Mouse (Mus musculus): Measurements from ENCODE around the gene Tpk1.

The Tpk1 gene

DNA sequence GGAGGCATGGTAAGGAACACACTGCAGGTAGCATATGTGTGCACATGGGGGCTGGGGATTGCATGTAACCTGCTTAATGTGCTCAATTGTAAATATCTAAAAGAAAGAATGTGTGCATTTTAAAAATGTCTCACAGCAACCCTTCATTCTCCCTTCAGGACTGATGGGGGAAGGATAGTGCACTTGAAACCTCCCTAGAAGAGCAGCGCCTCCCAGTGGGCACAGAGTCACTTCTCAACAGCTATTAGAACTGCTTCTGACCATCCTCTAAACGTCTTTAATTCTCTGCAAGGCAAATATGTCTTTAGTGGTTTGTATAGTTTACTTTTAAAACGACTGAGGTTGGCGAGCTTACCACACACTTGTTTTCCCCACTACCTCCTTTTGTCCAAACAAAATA is 241.1 kb downstream of the Tpk1 start:
- DNase-seq, result peak in 1 of 2 experiments; percentile 18

DNA sequence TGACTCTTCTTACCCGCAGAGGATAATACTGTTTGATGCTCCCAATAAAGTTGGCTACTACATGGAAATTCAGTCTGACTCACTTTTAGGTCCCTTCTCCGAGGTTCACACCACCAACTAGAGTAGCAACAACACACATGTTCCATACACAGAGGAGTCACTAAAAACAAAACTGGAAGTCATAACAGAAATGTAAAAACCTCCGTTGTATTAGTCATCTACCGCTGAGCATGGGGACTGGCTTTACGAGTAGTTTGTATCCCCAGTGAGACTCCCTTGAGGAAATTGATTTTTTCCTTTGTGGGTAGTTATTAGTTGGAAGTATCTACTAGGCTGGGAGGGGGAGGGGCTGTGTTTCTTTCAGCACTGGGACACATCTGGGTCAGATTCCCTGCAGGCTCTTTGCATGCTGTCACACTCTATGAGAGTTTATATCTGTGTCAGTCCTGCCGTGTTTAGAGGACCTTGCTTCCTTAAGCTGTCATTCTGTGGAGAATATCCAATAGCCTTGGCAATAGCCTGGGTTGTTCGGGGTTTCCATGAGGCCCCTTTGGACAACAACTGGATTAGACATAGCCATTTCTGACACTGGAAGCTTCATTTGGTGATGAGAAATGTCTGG is 245.6 kb downstream of the Tpk1 start:
- DNase-seq, result no peak

DNA sequence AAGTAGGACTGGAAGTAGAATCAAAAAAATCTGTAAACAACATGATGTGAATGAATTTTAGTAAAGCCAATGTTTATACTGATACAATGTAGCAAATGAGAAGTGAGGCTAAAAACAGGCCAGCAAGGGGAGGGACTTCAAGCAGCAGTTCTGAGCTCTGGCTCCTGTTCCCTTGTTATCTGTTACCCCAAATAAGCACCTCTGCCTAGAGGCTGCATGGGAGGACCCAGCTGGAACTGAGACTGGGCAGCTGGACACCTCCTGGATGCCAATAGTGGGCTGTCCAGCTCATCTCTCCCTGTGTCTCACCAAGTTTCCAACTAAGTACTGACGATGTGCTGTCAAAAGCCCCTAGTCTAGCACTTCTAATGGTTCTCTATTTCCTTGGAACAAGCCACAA is 257.1 kb downstream of the Tpk1 start:
- no peak for DNase-seq

DNA sequence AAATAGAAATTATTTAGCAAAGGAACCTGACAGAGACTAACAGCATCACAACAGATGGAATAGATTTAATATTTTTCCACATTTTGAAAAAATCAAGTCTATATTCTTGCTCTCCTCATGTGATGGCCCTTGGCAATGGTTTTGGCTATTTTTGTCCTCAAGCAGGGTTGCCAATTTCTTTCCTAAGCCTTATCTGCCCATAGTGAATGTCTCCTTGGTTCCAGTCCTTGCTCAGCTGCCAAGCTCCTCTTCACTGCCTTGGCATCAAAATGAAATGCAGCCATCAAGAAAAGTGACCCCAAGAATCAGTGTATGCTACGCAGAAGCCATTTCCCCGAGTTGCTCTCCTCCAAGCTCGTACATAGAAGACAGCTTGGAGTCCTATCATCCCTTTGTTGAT is 263.0 kb downstream of the Tpk1 start:
- peak; percentile 53 to 58 for DNase-seq

DNA sequence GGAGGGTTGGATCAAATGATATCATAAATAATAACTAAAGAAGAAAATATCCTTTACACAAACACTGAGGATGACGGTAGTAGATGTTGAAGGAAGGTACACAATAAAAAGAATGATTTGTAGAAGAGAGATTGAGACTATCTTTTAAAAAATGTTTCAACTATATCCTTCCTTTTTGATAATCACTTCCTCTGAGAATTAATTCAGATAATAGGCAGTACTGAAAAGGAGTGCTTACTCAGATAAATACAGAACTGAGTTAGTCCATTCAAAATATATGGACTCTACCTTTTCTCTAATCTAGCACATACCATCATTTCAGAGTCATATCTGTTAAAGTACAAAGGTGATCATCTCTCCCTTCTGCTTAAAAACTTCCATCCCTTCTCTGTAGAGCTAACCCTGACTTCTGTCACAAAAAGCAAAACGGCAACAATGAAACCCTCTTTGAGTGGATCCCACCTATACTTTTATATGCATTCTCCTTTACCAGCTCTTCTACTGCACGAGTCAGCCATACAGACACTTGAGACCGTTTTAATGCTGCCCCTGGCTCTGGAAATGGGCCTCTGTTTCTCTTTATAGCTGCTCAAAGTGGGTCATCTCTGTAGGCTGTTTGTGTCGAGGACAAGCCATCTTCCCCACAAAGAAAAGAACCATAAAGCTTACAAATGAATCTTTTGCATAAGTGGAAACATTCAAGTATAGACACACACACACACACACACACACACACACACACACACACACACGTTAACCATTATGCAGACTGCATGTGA is 263.7 kb downstream of the Tpk1 start:
- DNase-seq, result peak in 1 of 2 experiments; percentile 24

DNA sequence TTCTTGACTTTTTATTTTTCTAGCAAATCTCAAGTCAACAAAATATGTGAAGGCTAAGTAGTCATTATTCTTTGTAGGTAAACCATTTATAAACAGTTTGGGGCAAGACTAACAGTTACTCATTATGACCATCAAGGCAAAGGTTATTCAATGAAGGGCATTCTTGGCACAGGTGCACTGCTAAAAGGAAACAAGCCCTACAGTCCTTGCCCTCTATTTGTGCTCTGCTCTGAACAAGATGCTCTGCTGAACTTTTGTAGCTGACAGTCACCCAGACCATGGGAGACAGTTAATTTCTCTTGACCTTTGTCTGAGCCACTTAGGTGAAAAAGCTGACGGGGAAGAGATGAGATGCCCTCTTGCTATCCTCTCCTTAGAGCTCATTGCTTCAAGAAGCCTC is 269.7 kb downstream of the Tpk1 start:
- no peak for DNase-seq

DNA sequence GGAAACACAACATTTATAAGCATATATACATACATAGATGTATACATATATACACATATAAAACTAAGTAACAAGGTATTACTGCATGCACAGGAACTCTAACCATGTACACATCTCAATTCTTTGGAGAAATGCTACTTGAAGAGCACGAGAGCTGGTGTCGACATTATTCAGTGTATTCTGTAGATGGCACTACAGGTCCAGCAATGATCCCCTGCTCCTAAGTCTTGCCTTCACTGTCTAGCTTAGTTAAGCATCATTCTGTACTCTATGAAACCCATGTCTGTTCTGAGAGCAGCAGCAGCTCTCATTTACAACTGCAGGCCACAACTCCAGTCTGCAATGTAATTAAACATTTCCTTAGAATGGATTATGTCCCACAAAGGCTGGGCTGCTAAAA is 270.5 kb downstream of the Tpk1 start:
- DNase-seq, result peak; percentile 53 to 58

DNA sequence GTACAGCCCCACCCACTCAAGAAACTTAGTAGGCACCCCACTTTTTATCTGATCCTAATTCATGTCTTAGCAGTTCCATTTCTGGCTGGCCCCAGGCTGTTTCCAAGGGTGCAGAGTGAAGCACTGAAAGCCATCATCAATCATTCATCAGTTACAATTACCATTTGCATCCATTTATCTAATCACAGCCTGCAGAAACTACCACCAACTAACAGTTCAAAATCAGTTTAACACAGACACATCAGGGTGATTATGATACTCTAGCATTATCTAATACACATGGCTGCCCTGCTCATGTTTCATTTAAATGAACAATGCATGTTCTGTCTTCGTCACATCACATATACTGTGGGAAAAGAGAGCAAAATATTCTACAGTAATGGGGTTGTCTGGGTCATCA is 274.7 kb downstream of the Tpk1 start:
- DNase-seq, result no peak

DNA sequence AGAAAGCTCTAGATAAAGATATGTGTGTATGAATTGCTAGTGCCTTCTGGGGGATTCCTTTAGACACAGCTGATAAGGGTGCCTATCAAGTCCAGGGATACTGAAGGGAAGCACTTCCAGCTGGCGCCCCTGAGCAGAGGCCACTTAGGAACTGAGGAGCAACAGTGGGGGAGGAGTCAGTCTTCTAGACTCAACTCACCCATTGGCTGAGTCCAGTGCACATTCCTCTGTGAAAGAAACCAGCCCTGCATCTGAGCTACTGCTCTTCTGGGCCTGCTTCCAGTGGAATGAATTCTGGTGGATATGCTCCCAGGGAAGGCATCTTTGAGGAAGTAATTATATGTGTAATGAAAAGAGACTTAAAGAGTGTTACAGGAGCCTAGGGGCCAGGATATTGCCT is 278.8 kb downstream of the Tpk1 start:
- DNase-seq, result no peak

DNA sequence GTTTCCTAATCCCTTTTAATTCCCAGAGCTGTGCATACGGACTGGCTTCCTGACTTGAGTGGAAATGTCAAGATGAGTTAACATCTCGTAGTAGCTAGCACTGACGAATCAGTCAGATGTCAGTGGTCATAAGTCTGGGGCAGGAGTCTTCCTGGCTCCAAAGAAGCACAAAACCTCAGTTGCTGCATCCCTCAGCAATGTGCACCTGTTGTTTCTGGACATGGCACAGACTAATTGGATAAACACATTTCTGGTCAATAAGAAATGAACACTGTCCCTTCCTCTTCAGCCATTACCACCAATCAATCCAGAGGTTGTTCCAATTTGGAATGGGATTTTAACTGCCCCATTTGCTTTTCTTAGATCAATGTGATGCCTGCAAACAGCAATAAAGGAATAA is 281.2 kb downstream of the Tpk1 start:
- no peak for DNase-seq

DNA sequence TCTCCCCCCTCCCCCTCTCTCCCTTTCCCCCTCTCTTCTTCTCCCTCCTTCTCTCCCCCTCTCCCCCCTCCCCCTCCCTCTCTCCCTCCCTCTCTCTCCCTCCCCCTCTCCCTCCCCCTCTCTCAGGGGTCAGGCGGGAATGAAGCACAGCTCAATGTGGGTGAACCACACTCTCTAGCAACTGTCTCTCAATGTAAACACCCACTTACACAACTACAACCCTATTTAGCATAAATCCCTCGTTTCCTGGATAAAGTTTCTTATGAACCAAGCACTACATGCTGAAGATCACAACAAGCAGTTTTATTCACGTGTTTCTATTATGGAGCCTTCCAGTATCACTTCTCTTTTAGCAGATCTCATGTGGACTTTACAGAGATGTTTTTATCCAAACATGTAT is 281.8 kb downstream of the Tpk1 start:
- no peak for DNase-seq

DNA sequence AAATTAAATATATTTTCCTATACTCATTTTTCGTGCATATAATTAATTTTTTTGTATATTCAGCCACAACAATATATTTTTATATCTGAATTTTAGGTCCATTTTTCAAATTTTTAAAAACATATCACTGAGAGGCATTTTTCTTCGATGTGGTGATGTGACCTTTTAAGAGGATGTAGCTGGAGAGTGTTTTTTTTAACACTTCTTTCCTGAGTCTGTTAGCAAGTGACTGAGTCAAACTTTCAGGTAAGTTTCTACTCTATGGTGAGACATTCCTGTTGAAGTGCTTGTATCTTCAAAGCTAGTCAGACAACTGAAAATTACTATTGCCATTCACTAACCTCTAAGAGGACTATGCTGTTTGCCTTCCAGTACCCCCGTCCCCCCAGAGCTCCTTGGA is 283.3 kb downstream of the Tpk1 start:
- no peak for DNase-seq

DNA sequence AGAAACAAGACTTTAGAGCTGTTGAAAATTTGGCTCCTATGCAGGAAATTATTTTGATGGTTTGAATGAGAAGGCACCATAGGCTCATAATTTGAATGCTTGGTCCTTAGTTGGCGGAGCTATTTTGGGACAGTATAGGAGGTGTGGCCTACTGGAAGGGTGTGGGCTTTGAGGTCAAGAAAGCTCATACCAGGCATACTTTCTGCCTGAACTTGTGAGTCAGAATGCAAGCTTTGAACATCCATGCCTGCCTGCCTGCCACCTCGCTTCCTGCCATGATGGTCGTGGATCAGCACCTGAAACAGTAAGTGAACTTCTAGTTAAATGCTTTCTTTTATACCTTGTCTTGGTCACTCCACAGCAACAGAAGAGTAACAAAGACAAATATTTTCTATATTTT is 283.8 kb downstream of the Tpk1 start:
- DNase-seq, result no peak

DNA sequence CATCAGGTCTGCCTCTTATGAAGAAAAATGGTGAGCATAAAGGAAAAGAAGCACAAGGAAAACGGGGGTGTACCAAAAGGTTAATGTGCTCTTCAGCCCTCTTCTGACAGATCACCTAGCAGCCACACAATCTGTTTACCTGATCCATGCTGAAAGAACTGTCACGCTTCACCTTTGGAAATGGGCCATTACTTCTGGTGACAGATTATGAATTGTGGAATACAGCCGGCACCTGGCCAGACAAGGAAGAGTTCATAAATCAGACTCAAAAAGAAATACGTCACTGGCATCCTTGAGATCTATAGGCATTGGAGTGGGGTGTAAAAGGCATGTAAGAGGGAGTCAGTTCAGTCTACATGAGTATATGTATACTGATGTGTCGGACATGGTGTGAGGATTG is 292.9 kb downstream of the Tpk1 start:
- peak; percentile 44 to 50 for DNase-seq

DNA sequence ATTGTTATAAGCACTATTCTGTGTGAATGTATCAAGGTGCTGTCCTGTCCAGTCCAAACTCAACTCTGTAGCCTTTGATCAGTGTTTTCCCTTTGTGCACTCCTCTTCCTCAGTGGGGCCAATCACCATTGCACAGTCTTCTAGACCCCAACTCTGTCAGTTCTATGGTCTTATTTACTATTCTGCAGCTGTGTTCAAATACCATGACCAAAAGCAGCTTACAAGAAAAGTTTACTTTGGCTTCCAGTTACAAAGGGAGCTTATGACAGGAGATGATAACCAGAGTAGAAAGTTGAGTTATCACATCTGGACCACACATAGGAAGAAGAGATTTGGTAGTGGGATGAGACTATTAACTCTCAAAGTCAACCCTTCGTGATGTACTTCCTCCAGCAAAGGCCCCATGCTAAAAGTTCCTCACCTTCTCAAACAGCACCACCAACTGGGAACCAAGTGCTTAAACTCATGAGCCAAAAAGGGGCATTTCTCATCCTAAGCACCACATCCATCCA is 298.6 kb downstream of the Tpk1 start:
- no peak for DNase-seq

DNA sequence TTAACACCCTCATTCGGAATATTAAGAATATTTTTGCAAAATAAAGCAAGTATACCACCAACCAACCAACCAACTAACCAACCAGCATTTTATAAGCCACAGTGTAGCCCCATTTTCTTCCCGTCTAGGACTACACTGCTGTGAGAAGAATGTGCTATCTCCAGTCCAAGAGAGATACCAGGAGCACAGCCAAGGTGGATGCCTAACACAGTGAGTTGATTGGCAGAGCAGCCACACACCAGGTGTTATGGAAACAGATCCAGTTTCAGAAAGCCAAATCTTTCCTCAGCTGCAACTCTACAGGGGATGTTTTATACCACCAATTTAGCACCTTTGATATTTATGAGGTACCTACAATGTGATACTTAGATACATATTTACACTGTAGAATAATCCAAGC is 299.1 kb downstream of the Tpk1 start:
- DNase-seq, result peak; percentile 64 to 81

DNA sequence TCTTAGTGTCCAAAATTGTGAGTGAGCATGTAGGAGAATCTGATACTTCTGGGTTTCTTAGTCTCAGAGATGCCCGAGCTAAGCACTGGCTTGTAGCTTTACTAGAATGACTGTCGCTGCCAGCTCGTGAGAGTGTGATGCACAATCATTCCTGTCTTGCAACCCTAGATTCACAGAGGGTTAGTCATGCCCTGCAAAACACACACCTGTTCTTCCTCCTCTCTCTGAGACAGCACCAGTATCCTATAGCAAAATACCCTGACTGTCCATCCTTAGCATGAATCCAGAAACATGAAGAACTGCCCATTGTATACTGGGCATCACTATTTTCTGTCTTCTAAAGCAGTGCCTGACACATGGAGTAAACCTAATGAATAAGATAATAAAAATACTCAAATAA is 302.2 kb downstream of the Tpk1 start:
- DNase-seq, result no peak

DNA sequence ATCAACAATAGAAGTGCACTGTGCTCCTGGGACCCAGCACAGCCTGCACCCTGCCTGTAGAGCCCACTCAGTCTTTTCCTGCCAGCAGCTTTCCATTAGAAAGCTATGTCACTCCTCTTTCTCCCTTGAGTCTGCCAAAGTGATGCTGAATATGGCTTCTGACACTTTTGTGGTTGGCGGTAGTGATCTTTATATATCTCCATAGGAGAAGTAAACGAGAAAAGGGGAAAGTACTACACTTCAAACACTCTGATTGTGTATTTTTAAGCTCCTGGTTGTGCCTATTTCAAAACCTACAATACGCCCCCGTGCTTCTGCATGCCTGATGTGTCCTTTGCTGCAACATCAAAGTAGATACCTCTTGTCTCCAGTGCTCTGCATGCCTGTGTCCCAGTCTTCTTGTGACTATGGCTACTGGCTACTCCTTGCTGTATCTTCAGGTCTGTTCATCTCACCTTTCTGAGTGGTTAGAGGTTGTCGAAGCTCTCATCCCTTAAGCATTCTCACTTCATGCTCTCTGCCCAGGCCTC is 302.7 kb downstream of the Tpk1 start:
- no peak for DNase-seq

DNA sequence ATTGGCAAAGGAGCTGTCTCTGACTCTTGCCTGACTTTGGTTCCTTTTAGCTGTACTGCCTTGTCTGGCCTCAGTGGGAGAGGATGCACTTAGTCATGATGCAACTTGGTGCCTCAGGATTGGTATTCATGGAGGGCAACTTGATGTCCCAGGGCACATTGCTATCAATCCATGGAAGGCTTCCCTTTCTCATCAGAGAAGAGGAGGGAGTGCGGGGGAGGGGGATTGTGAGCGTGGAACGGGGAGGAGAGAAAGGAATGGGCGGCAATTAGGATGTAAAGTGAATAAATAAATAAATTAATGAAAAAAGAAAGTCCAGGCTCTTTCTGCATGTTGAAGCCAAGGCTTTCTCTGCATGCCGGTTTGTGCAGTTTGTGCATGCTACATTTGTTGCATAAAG is 304.8 kb downstream of the Tpk1 start:
- DNase-seq, result no peak

DNA sequence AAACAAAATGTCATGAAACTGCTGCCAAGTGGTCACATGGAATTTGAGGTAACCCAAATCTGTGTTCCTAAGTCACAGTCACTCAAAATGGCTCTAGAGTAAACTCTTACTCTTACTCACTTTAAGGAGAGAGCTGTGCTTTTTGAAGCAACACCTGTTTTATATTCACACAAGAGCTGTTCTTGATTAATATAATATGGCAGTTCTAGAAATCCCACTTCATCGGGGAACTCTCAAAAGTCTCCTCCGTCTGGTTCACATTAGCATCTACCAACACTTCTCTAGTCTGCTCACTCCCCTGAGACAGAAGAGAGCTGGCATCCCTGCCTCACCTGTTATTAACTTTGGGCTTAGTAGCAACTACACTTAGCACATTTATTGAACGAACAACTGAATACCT is 305.9 kb downstream of the Tpk1 start:
- DNase-seq, result no peak

DNA sequence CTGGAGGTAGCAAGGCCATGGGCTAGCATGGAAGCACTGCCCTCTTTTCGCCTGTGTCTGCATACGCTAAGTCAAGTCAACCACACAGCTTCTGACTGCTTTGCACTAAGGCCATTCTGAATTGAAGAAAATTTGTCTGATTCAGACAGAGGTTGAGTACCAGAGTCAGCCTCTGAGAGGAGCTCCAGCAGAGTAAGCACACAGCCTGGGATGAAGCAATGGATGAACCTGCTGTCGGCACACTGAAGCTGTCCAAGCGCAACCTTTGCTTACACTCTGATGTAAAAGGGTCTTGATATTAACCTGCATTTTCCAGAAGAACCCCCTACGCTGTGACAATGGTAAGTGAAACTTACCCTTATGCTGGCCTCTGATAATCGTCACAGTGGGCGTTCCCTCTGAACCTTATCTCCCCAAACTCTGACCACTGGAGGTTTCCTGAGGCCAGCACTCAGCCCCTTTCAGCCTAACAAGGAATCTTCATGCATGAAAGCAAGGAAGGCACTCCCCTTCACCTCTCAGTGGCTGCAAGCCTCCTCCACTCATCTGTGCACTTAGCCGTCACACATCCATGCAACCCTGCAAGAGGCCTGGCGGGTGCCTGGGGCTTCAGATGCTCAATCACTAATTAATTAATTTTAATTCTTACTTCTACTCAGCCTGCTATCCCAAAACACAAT is 311.4 kb downstream of the Tpk1 start:
- no peak for DNase-seq

DNA sequence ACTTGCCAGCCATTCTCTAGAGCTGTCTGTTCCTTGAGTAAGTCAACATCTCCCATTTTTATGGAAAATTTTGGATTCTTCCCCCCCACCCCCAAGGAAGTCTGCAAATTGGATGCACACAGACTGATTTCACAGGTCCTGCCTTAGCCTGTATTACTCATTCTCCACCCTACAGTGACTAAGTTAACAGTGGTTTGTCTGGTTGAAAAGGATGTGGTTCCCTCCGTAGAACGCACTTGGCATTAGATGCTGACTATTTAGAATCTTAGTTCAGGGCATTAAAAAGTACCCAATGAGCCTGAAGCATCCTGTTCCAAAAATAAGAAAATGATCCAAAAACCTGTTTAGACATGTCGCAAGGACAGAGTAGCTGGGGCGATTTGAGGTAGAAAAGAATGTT is 312.6 kb downstream of the Tpk1 start:
- no peak for DNase-seq

DNA sequence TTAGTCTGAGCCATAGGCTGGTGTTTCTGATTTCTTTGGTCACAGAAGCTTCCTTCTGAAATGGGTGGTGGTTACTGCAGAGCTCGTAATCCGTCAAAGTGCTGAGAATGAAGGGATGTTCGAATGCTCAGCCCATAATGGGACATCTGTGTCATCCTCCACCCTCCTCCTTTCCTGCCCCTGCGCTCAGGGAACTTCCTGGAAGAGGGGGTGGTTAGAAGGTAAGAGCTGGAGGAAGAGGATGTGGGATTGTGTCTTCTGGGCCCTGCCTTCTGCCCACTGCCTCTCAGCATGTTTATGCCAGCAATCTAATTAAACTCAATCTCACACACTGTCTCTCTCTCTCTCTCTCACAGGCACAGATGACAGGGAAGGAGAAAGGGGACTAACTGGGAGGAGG is 317.0 kb downstream of the Tpk1 start:
- no peak for DNase-seq

DNA sequence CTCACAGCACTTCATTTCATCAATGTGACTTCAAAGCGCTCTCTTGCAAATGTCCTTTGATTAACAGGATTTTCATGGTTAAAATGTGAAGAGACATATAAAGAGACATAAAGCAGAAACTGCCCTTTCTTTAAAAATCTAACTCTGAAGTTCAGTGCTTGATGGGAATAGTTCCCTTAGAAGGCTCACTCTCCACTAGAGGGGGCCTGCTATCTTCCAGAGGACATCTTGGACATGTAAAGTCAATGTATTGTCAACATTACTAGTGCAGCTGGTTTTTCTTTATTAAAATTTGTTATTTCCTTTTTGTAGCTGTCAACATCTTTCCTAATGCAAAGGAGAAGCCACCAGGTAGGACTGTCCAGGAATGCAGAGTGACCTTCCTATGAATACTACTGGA is 318.4 kb downstream of the Tpk1 start:
- DNase-seq, result no peak

Data from cerebellum, adult 18-20 months (tissue).